Mouse (Mus musculus) limb, embryonic 13.5 days (tissue): Measurements from ENCODE around the gene Kirrel3. TPM values are rescaled to one million over a fixed set of nuclear protein-coding genes. Genes with fewer than 3 reads are reported as not detected.
A peak's percentile ranks its signal among the peaks of the same experiment; 100 is the strongest.

ENCODE experiments used
- ATAC-seq: fragments of 200-750 bp; cut with Nextera tagmentation; 2 replicates; pipeline ENCODE4 v1.8.0; 2017; ENCODE audit warnings: low read depth, moderate number of reproducible peaks, moderate TSS enrichment; ENCODE audit not compliant: low FRiP score
- H3K27ac ChIP-seq: fragments of 300-500 bp; sonication (generic); 2 replicates; pipeline ENCODE4 v1.5.1; 2015; ENCODE audit warnings: inconsistent platforms, mild to moderate bottlenecking, moderate library complexity
- H3K27me3 ChIP-seq: fragments of 300-500 bp; sonication (generic); 2 replicates; pipeline ENCODE4 v1.6.1; 2015; ENCODE audit warnings: mild to moderate bottlenecking, inconsistent platforms
- H3K36me3 ChIP-seq: fragments of 300-500 bp; sonication (generic); 2 replicates; pipeline ENCODE4 v1.6.1; 2015; ENCODE audit warnings: inconsistent platforms, mild to moderate bottlenecking, moderate library complexity
- H3K4me1 ChIP-seq: fragments of 300-500 bp; sonication (generic); 2 replicates; pipeline ENCODE4 v1.6.1; 2015; ENCODE audit warnings: inconsistent platforms
- H3K4me2 ChIP-seq: fragments of 300-500 bp; sonication (generic); replicated peaks from 2 replicates; pipeline ENCODE4 v1.6.1; 2015; ENCODE audit warnings: inconsistent platforms, mild to moderate bottlenecking, moderate library complexity
- H3K4me3 ChIP-seq: fragments of 300-500 bp; sonication (generic); 2 replicates; pipeline ENCODE4 v1.5.1; 2015; ENCODE audit warnings: moderate library complexity, mild to moderate bottlenecking, inconsistent platforms
- H3K9ac ChIP-seq: fragments of 300-500 bp; sonication (generic); 2 replicates; pipeline ENCODE4 v1.6.1; 2015; ENCODE audit warnings: mild to moderate bottlenecking, inconsistent platforms
- H3K9me3 ChIP-seq: fragments of 300-500 bp; sonication (generic); 2 replicates; pipeline ENCODE4 v1.6.1; 2016; ENCODE audit warnings: inconsistent platforms
- WGBS: fragments of 180-500 bp; shearing (Covaris S2); methylation state at CpG from one replicate; pipeline ENCODE4 v1.1.7; 2015; 5-methylcytosine and 5-hydroxymethylcytosine counted together
- polyA plus RNA-seq: library from polyadenylated mRNA; unstranded; fragments of >200 nt; fragmentation: Nextera tagmentation; extraction: Ambion mirVana; gene quantifications from 2 replicates; pipeline ENCODE4 v1.2.1, GENCODE M21; 2015

The Kirrel3 gene
- polyA plus RNA-seq, 1 experiment from 2014 or later, result 20.8 TPM

DNA sequence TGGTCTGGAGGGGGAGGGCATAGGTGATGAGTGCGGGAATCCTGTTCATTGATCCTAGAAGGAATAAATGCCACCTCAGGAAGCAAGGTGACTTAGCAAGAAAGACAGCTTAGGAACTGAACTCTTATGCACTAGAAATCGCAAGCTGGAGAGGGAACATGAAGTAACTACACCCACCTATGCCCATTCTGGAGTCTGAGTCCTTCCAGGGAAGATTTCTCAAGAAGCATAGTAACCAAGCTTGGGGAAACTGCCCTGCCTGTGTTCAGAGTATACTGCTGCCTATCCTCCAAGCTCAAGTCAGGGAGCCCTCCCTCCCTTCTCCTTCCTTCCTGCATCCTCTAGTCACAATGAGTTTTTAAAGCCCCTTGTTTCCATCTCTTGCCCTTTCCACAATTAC lies 283.3 kb downstream of the Kirrel3 start:
- Histone ChIP-seq H3K4me2 (no peak overlapping the region), H3K36me3 (no peaks in the 10 kb centered on the region), H3K27ac (no peak overlapping the region), H3K4me3 (no peak overlapping the region), H3K4me1 (no peaks in the 10 kb centered on the region), H3K27me3 (no peaks in the 10 kb centered on the region), H3K9ac (no peak overlapping the region), H3K9me3 (peaks cover 15% of the 10 kb centered on the region)
- ATAC-seq, result no peak
- WGBS, result 80% methylated on average over 2 of the region's 2 CpGs

- H3K9me3 ChIP-seq, result peaks cover 15% of the 10 kb centered on the region
- H3K4me3 ChIP-seq, result no peak overlapping the region
- peaks cover 4% of the 10 kb centered on the region for H3K4me1 ChIP-seq
- no peak overlapping the region for H3K9ac ChIP-seq
- ATAC-seq, result no peak
- no peaks in the 10 kb centered on the region for H3K36me3 ChIP-seq
- 96% methylated on average over 4 of the region's 4 CpGs for WGBS
- no peak overlapping the region for H3K27ac ChIP-seq
- H3K4me2 ChIP-seq, result no peak overlapping the region
- no peaks in the 10 kb centered on the region for H3K27me3 ChIP-seq
These were observed 285.3 kb downstream of the Kirrel3 start for GRCm38 (mm10) chr9:34770951-34771350.

DNA sequence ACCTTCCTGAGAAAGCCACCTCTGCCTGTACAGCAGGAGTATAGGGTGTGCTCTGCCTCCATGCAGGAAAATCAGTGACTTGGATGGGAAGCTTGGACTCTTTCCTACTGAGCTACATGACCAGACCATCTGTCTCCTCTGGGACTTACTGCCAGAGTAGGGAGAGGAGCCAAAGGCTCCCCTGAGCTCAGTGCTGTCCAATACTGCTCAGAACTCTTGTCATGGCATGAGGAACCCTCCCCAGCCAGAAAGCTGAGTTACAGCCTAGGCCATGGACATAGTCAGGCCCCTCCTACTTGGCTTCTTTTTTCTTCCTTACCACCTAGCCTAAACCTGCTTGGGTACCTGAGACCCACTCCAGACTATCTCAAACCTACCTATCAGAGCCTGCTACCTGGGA lies 285.7 kb downstream of the Kirrel3 start:
- no peaks in the 10 kb centered on the region for H3K27me3 ChIP-seq
- no peak for ATAC-seq

GRCm38 (mm10) chr9:34772022-34772437 lies 286.3 kb downstream of the Kirrel3 start:
- Histone ChIP-seq H3K27ac (no peak overlapping the region), H3K9me3 (peaks cover 15% of the 10 kb centered on the region), H3K27me3 (no peaks in the 10 kb centered on the region), H3K9ac (no peak overlapping the region), H3K4me2 (no peak overlapping the region), H3K4me3 (no peak overlapping the region), H3K36me3 (no peaks in the 10 kb centered on the region), H3K4me1 (peaks cover 15% of the 10 kb centered on the region)
- ATAC-seq, result no peak
- 82% methylated on average over 9 of the region's 9 CpGs for WGBS

More for the DNA sequence above, 285.7 kb downstream of the Kirrel3 start:
- Histone ChIP-seq H3K36me3 (no peaks in the 10 kb centered on the region), H3K27ac (no peak overlapping the region), H3K4me2 (no peak overlapping the region), H3K4me3 (no peak overlapping the region), H3K9me3 (peaks cover 15% of the 10 kb centered on the region), H3K4me1 (peaks cover 9% of the 10 kb centered on the region), H3K9ac (no peak overlapping the region)

DNA sequence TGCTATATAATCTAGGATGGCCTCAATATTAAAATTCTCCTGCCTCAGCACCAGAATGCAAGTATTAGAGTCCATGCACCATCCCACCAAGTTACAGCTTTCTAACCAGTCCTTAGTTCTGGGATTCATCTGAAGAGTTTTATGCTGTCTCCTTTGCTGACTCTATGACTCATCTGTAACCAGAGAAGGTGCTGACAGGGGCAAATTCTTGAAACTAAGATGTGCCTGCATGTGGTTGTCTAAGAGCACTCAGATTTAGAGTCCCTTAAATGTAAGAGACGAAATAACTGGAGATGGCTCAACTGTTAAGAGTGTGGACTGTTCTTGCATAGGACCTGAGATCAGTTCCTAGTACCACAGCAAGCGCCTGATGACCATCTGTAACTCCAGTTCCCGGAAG lies 295.7 kb downstream of the Kirrel3 start:
- ATAC-seq, result no peak
- Histone ChIP-seq H3K4me1 (peaks cover 6% of the 10 kb centered on the region), H3K9me3 (no peaks in the 10 kb centered on the region), H3K4me3 (no peak overlapping the region), H3K36me3 (no peaks in the 10 kb centered on the region), H3K27me3 (no peaks in the 10 kb centered on the region), H3K27ac (no peak overlapping the region), H3K9ac (no peak overlapping the region), H3K4me2 (no peak overlapping the region)
- WGBS, result 83% methylated on average over 3 of the region's 3 CpGs

DNA sequence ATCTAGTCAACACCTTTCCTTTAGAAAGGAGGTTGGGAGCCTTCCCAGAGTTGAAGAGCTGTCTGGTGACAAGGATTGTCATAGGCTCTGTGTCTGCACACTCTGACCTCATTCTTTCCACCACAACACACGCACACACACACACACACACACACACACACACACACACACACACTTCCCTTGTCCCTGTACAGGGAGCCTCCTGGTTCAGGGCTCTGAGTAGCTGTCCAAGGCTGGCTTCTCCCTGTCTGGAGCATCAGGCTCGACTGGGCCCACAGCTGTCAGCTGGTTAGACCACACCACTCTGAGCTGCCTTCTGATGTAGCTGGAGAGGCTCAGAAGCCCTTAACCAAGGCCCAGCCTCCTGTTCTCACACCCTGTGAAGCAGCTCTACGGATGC lies 302.2 kb downstream of the Kirrel3 start:
- H3K9ac ChIP-seq, result no peak overlapping the region
- H3K4me3 ChIP-seq, result no peak overlapping the region
- H3K4me2 ChIP-seq, result no peak overlapping the region
- H3K27me3 ChIP-seq, result no peaks in the 10 kb centered on the region
- H3K9me3 ChIP-seq, result no peaks in the 10 kb centered on the region
- H3K27ac ChIP-seq, result no peak overlapping the region
- no peaks in the 10 kb centered on the region; the same call in 1 of the 2 replicates for H3K4me1 ChIP-seq
- H3K36me3 ChIP-seq, result no peaks in the 10 kb centered on the region
- 68% methylated on average over 3 of the region's 3 CpGs for WGBS
- ATAC-seq, result no peak

GRCm38 (mm10) chr9:34795226-34795625 lies 309.5 kb downstream of the Kirrel3 start:
- Histone ChIP-seq H3K4me1 (peaks cover 18% of the 10 kb centered on the region), H3K9me3 (no peaks in the 10 kb centered on the region), H3K36me3 (no peaks in the 10 kb centered on the region), H3K4me2 (no peak overlapping the region), H3K27me3 (no peaks in the 10 kb centered on the region), H3K4me3 (no peak overlapping the region), H3K27ac (no peak overlapping the region), H3K9ac (no peak overlapping the region)
- WGBS, result 16% methylated on average over 4 of the region's 4 CpGs
- no peak for ATAC-seq

- no peak overlapping the region for H3K27ac ChIP-seq
- WGBS, result 28% methylated on average over 6 of the region's 6 CpGs
- no peaks in the 10 kb centered on the region for H3K9me3 ChIP-seq
- H3K9ac ChIP-seq, result no peak overlapping the region
- H3K4me3 ChIP-seq, result no peak overlapping the region
- peak; percentile 19; the same call in 1 of the 2 replicates for ATAC-seq
- H3K4me1 ChIP-seq, result peaks cover 18% of the 10 kb centered on the region
- no peaks in the 10 kb centered on the region for H3K27me3 ChIP-seq
- no peaks in the 10 kb centered on the region for H3K36me3 ChIP-seq
- 0 out of 2 replicates have a peak overlapping the region, but pooled peaks have one; percentile 7 for H3K4me2 ChIP-seq
These were observed 312.1 kb downstream of the Kirrel3 start for GRCm38 (mm10) chr9:34797688-34798339.

DNA sequence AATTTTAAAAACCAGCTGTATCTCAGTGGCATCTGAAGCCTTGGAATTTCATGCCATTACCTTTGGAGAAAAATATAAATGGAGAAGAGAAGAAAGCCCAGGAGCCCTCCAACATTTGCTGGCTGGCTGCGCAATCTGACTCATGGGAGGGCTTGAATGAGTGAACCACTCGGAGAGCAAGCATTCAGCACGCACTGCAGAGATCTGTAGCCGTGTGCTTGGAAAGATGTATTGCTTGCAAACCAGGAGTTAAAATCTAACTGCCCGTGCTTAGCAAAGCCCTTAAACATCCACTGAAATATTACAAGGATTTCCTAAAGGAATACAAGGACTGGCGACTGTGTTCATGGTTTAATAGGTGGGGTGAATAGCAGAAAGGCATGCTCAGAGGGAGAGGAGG lies 316.0 kb downstream of the Kirrel3 start:
- no peaks in the 10 kb centered on the region for H3K36me3 ChIP-seq
- peaks cover 14% of the 10 kb centered on the region for H3K4me1 ChIP-seq
- 58% methylated on average over 6 of the region's 6 CpGs for WGBS
- no peak overlapping the region for H3K27ac ChIP-seq
- no peak overlapping the region for H3K9ac ChIP-seq
- no peak for ATAC-seq
- H3K4me2 ChIP-seq, result no peak overlapping the region
- H3K9me3 ChIP-seq, result no peaks in the 10 kb centered on the region
- H3K27me3 ChIP-seq, result no peaks in the 10 kb centered on the region
- no peak overlapping the region for H3K4me3 ChIP-seq

DNA sequence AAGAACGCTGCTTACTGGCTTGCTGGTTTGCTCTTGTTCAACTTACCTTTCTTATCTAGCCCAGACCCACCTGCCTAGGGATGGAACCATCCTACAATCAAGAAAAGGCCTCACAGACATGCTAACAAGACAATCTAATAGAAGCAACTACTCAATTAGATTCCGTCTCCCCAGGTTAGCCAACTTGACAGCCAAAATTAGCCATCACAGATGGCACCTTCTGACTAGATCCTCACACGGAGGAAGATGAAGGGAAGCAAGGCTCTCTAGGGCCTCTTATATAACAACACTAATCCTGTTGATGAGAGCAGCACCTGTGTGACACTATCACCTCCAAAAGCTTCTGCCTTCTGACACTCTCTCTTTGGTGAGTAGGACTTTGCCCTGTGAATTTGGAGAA lies 321.2 kb downstream of the Kirrel3 start:
- no peak overlapping the region for H3K4me3 ChIP-seq
- H3K36me3 ChIP-seq, result no peaks in the 10 kb centered on the region
- no peak for ATAC-seq
- H3K4me1 ChIP-seq, result no peaks in the 10 kb centered on the region
- H3K27me3 ChIP-seq, result no peaks in the 10 kb centered on the region
- H3K4me2 ChIP-seq, result no peak overlapping the region
- H3K9me3 ChIP-seq, result no peaks in the 10 kb centered on the region
- no peak overlapping the region for H3K27ac ChIP-seq
- WGBS, result 86% methylated on average over 3 of the region's 3 CpGs
- no peak overlapping the region for H3K9ac ChIP-seq

DNA sequence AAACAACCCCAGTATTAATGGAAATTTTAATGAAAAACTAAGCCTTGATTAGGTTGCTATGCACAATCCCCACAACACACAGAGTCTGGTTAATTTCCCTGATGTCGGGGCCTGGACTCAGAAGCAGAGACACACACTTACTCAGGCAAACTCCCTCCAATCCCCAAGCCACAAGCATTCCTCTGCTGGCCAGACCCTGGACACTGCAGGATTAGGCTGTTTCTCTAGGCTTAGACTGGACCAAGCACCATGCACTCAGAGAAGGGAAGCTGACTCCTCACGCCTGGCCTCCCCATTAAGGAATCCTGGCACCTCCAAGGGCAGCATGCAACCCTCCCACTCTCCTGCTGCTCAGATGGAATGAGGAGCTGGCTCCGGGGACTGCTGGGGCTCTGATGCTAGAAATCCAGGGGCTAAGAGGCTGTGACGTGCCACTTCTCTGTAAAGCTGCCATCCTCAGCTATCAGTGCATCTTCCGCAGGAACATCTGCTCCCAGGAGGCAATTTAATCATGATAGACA lies 324.4 kb downstream of the Kirrel3 start:
- no peak overlapping the region for H3K4me3 ChIP-seq
- no peak for ATAC-seq

DNA sequence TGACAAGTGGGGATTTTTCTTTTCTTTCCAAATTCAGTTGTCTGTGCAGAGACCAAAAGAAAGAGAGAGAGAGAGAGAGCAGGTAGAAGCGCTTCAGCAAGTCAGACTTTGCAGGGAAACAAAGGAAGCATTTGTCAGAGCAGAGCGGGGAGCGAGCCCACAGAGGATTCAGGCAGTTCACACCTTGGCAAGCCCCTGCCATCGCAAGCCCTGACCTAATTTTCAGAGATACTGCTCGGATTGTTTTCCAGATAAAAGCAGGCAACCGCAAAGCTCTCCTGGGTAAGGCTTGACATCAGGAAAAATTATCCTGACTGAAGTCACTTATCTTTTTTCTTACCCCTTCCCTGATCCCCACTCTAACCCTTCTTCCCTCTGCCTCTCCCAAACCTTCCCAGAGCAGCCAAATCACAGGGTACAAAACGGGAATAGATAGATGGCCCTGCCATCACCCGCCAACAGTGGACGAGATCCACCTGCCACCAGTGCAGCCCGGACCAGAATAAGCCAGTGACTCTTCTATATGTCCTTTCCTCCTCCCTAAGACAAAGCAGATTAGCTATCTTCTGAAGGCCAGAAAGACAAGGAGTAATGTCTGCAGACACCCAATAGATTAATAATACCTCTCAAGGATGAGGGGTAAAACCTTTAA lies 332.8 kb downstream of the Kirrel3 start:
- Histone ChIP-seq H3K4me2 (no peak overlapping the region), H3K4me1 (0 out of 2 replicates have a peak, but pooled peaks cover 4% of the 10 kb centered on the region), H3K9me3 (no peaks in the 10 kb centered on the region), H3K36me3 (no peaks in the 10 kb centered on the region), H3K27me3 (no peaks in the 10 kb centered on the region), H3K9ac (no peak overlapping the region), H3K27ac (no peak overlapping the region), H3K4me3 (no peak overlapping the region)
- ATAC-seq, result no peak
- 28% methylated on average over 10 of the region's 10 CpGs for WGBS

More for the DNA sequence above, 324.4 kb downstream of the Kirrel3 start:
- H3K4me2 ChIP-seq, result no peak overlapping the region
- H3K4me1 ChIP-seq, result no peaks in the 10 kb centered on the region
- 72% methylated on average over 5 of the region's 5 CpGs for WGBS
- no peak overlapping the region for H3K9ac ChIP-seq
- H3K27ac ChIP-seq, result no peak overlapping the region
- H3K9me3 ChIP-seq, result no peaks in the 10 kb centered on the region
- H3K36me3 ChIP-seq, result no peaks in the 10 kb centered on the region
- H3K27me3 ChIP-seq, result no peaks in the 10 kb centered on the region
